Mouse (Mus musculus) CD4-positive helper T cell, adult 2 months (primary cell): Measurements from ENCODE around the gene Lrrc8c.

Experiments
- DNase-seq: peaks from one replicate; pipeline ENCODE4 v3.0.0-alpha.2; 2012; ENCODE audit warnings: low read depth, missing footprints, low spot score

The Lrrc8c gene

GRCm38 (mm10) chr5:105557346-105557745 is 38.2 kb downstream of the Lrrc8c start:
- no peak for DNase-seq

DNA sequence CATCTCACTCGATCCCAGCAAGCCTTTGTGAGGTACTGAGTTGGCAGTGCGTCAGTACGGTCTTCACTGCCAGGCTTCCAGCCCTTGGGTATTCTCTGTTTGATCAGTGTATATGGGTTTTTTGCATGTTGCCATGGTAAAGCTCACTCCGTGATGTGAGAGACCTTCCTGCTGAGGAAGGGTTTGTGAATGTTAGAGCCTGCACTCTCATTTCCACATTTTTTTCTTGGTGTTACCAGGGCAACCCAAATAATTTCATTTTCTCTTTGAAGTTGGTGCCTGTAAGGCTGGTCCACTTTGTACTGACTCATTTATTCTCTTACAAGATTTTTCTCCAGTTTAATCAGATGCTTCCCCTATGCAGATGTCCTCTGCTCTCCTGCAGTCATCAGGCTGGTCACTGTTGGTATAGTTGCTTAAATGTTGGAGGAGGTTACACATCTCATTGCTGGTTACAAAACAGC is 38.6 kb downstream of the Lrrc8c start:
- peak; percentile 34 for DNase-seq

GRCm38 (mm10) chr5:105558517-105558916 is 39.3 kb downstream of the Lrrc8c start:
- DNase-seq = no peak

- DNase-seq = no peak
These were observed 42.7 kb downstream of the Lrrc8c start for GRCm38 (mm10) chr5:105561926-105562325.

DNA sequence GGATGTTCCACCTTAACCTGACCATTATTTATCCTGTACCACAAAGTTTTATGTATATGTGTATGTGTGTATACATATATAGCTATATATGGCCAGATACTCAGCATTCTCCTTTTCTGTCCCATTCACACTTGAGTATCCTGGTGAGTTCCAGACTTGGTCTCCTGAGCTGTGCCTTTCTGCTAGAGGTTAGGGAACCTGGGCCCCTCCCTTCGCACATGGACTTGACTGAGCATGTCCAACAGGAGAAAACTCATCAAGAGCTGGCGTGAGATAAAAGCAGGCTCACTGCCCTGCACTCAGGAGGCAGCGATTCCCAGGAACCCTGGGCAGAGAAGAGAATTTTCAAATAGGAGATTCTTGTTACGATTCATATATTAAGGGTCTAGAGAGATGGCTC is 45.6 kb downstream of the Lrrc8c start:
- DNase-seq = no peak

DNA sequence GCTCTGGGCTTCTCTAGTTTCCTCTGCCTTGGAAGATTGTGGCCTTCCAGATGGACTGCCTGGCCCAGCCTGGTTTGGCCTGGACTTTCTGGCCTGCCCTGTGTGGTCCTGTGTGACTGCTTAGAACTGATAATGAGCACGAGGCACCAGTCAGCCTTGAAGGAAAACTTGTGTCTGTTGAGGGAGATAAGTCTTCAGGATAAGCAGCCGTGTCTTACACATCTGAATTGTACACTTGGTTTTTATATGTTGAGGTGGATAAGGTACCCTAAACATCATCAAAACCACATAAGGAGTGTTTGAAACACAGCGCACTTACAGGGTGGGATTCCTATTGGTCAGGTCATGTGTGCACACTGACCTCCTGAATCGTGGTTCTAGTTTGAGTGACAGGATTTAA is 46.6 kb downstream of the Lrrc8c start:
- DNase-seq = no peak

- no peak for DNase-seq
These were observed 47.7 kb downstream of the Lrrc8c start for GRCm38 (mm10) chr5:105566852-105567412.

DNA sequence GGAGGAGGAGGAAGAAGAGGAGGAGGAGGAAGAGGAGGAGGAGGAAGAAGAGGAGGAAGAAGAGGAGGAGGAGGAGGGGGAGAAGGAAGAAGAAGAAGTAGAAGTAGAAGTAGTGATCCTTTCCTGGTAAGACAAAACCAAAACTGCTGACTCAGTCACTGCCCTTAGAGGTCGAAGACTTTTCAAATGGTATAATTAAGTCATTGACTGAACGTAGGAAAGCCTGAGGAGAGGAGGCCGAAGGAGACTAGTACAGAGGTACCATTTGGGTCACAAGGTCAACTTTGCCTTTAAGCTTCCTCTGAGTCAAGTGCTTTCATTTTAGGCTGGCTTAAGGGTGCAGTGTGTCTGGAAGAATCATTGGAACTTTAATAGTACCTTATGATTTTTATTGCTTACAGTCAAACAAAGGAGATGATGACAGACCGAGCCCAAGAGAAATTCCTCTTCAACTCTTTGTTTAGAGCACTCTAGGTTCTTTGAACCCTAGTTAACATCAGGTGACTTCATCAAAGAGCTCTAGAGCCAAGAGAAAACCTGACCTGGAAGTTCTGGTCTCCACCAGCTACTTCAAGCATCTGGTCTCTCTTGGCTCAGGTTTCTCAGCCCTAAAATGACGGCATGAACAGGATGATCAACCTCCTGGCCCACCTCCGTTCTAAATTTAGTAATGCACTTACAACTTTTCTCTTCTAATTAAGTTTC is 49.0 kb downstream of the Lrrc8c start:
- DNase-seq = no peak

DNA sequence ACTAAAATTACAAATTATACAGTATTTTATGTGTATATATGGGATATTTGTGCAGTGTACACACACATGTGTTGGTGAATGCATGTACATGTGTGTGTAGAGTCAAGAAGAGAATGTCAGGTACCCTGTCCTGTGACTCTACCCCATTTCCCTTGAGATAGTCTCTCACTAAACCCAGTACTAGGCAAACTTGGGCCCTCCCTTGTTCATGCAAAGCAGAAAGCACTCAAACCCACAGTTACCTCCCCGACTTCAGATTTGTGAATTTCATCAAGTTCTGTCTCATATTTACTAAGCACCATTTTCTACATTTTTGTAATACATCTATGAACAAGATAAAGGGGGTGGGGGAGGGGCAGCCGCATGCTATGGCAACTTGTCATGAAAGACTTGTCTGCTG is 50.0 kb downstream of the Lrrc8c start:
- no peak for DNase-seq

GRCm38 (mm10) chr5:105572160-105572692 is 53.0 kb downstream of the Lrrc8c start:
- DNase-seq = no peak

GRCm38 (mm10) chr5:105572876-105573275 is 53.7 kb downstream of the Lrrc8c start:
- DNase-seq = no peak

DNA sequence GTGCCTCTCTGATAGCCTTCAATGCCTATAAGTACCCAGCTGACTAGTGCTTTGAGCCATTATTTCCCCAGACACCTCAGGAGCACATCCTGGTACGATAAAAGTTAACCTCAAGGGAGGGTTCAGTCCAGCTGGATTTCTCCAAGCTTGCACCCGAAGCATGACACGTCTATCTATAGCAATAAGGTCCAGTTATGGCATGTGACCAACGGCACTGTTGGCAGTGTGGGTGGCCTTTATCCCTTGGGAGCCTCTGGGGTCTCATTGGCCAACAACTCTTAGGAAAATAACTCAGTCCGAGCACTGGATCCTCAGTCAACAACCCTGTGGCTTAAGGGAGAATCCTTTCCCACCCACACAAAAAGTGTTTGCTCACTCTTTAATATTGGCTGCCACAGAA is 55.6 kb downstream of the Lrrc8c start:
- DNase-seq = no peak

DNA sequence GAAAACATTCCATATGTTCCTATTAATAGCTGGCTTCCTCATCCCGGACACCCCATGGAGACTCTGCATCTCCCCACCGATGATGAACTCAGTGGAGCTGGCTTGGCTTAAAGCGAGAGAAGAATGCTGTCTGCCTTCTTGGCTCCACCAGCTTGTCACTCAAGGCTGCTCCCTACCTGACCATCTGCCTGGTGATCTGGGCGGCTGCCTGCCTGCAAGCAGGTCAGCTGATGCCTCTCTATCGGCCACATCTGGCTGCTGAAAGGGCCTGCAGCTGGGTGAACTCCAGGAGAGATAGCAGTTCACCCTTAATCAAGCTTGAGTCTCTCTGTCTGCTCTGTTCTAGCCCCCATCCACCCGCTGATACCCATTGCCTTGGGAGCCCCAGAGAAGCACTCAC is 56.7 kb downstream of the Lrrc8c start:
- DNase-seq = no peak

GRCm38 (mm10) chr5:105580909-105581308 is 61.7 kb downstream of the Lrrc8c start:
- DNase-seq = no peak

- no peak for DNase-seq
These were observed 66.7 kb downstream of the Lrrc8c start for GRCm38 (mm10) chr5:105585929-105586328.

DNA sequence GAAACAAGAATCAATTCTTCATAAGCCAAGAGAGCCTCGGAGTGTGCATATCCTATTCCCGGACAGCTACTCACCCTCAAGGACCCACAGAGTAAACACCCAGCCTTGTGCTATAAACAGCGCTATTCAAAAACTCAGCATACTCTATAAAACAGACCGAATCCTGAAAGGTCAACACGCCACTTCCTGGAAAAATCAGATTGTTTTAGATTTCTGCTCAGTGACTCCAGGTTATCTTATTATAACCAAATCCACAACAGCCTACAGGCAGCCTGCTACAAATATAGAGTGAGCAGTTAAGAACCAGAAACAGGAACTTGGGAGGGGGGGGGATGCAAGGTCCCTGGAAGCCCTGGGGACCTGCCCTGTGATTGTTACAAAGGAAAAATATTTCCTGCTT is 67.5 kb downstream of the Lrrc8c start:
- DNase-seq = no peak

GRCm38 (mm10) chr5:105587471-105587870 is 68.3 kb downstream of the Lrrc8c start:
- DNase-seq = peak; percentile 15

- no peak for DNase-seq
These were observed 69.5 kb downstream of the Lrrc8c start for GRCm38 (mm10) chr5:105588683-105589082.

DNA sequence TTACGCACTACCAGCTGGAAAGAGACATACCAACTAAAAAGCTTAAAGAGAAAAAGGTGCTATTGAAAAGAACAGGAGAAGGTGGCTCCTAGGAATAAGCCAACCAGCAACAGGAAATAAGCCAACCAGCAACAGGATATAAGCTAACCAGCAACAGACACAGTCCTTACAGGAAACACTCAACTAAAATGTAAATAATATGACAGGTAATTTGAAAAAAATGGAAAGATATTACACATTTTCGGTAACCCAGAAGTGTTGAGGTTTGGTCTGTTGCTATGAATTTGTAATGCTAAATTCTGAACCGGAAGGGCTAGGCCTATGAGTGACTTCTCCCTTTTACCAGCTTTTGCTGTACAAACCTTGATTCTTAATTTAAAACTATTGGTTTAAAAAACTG is 69.9 kb downstream of the Lrrc8c start:
- peak; percentile 23 for DNase-seq

GRCm38 (mm10) chr5:105592396-105592795 is 73.2 kb downstream of the Lrrc8c start:
- DNase-seq = no peak

DNA sequence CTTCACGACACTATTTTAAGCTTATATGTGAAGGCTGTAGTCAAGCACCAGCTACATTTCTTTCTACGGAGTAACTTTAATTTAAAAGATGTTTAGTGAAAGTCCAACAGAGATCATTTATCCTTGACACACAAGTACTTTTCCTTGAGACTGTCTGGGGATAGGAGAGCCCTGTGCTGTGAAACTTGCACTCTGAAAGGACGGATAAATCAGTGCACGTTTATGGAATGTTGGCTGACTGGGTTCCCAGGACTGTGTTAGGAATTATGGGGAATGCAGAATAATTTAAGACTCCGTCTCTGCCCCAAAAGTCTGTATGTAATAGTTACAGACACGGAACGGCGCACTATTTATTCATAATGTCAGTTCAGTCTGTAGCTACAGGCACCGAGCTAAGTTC is 74.4 kb downstream of the Lrrc8c start:
- no peak for DNase-seq

- peak; percentile 32 for DNase-seq
These were observed 79.7 kb downstream of the Lrrc8c start for GRCm38 (mm10) chr5:105598866-105599265.

GRCm38 (mm10) chr5:105599315-105599714 is 80.1 kb downstream of the Lrrc8c start:
- DNase-seq = no peak
